Mouse (Mus musculus) neural tube, embryonic 14.5 days (tissue): ENCODE data around the gene Rps21. TPM values are rescaled to one million over a fixed set of nuclear protein-coding genes. Genes with fewer than 3 reads are reported as not detected.

Experiments
- ATAC-seq: fragments of 200-750 bp; cut with Nextera tagmentation; 2 replicates; pipeline ENCODE4 v1.8.0; 2017; ENCODE audit warnings: low read depth, mild to moderate bottlenecking, moderate TSS enrichment, moderate library complexity
- H3K27ac ChIP-seq: fragments of 300-500 bp; sonication (generic); 2 replicates; pipeline ENCODE4 v1.5.1; 2014; ENCODE audit warnings: low read depth, mild to moderate bottlenecking, control low read depth, low read length, moderate library complexity, mixed read lengths
- H3K27me3 ChIP-seq: fragments of 300-500 bp; sonication (generic); 2 replicates; pipeline ENCODE4 v1.6.1; 2014; ENCODE audit warnings: low read length; ENCODE audit not compliant: control insufficient read depth, insufficient read depth
- H3K36me3 ChIP-seq: fragments of 300-500 bp; sonication (generic); 2 replicates; pipeline ENCODE4 v1.6.1; 2014; ENCODE audit warnings: low read length, mixed read lengths; ENCODE audit not compliant: control insufficient read depth, insufficient read depth
- H3K4me1 ChIP-seq: fragments of 300-500 bp; sonication (generic); 2 replicates; pipeline ENCODE4 v1.6.1; 2014; ENCODE audit warnings: low read length; ENCODE audit not compliant: control insufficient read depth, insufficient read depth
- H3K4me2 ChIP-seq: fragments of 300-500 bp; sonication (generic); 2 replicates; pipeline ENCODE4 v1.6.1; 2014; ENCODE audit warnings: mild to moderate bottlenecking, low read depth, low read length, control low read depth
- H3K4me3 ChIP-seq: fragments of 300-500 bp; sonication (generic); 2 replicates; pipeline ENCODE4 v1.5.1; 2014; ENCODE audit warnings: low read depth, low read length, control low read depth, mixed read lengths
- H3K9ac ChIP-seq: fragments of 300-500 bp; sonication (generic); replicated peaks from 2 replicates; pipeline ENCODE4 v1.6.1; 2014; ENCODE audit warnings: low read depth, mild to moderate bottlenecking, control low read depth, low read length, mixed read lengths
- H3K9me3 ChIP-seq: fragments of 300-500 bp; sonication (generic); 2 replicates; pipeline ENCODE4 v1.6.1; 2016; ENCODE audit warnings: low read length; ENCODE audit not compliant: control insufficient read depth
- WGBS: fragments of 180-500 bp; shearing (Covaris S2); extraction: QIAGEN DNeasy Blood & Tissue Kit; methylation state at CpG from one replicate; pipeline ENCODE4 v1.1.7; 2014; 5-methylcytosine and 5-hydroxymethylcytosine counted together
- polyA plus RNA-seq: library from polyadenylated mRNA; unstranded; fragments of >200 nt; fragmentation: Nextera tagmentation; extraction: Ambion mirVana; gene quantifications from 2 replicates; pipeline ENCODE4 v1.2.1, GENCODE M21; 2014

Gene Rps21
- polyA plus RNA-seq, 1 experiment from 2014 or later = 421 TPM

DNA sequence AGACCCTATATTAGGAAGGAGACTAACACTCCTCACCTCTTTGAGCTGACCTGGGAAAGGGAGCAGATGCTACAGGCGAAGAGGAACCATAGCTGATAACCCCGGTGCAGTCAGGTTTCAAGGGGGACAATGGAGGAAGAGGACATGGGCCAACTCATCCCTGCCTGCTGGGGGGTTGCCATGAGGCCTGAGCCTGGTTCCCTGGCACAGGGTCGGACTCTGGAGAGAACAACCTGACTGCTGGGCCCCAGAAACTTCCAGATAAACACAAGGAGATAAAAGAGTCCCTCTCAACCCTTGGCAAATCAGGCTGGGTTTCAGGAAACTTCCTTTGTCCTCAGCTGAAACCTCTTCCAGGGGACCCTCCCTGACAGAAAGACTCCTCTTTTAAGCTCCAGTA lies 38.9 kb upstream of the Rps21 start:
- 86% methylated on average over 3 of the region's 3 CpGs for WGBS
- Histone ChIP-seq H3K4me3 (no peak overlapping the region), H3K4me2 (no peak overlapping the region), H3K9ac (no peak overlapping the region), H3K27ac (peak overlapping the region; percentile 16; the same call in 1 of the 2 replicates), H3K36me3 (no peaks in the 10 kb centered on the region), H3K9me3 (no peaks in the 10 kb centered on the region), H3K27me3 (no peaks in the 10 kb centered on the region; the same call in 1 of the 2 replicates), H3K4me1 (no peaks in the 10 kb centered on the region)
- ATAC-seq = no peak

DNA sequence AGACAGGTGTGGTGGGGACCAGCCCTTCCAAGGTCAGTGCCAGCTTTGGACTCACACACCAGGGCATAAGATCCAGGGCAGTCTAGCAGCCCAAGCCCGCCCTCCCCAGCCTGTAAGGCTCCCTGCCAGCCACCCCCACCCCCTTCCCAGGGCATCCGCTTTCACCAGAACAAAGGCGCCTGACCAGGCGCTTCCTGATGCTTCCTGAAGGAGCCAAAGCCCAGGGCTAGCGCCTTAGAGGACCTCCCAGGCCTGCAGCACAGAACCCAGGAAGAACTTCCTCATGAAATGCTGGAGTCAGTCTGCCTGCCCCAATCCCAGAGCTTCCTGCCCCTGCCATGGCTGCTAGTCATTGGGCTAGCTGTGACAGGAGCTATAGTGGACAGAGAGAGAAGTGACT lies 38.5 kb upstream of the Rps21 start:
- ATAC-seq = no peak
- Histone ChIP-seq H3K9ac (no peak overlapping the region), H3K27ac (peak overlapping the region; percentile 16; the same call in 1 of the 2 replicates), H3K4me2 (no peak overlapping the region), H3K36me3 (no peaks in the 10 kb centered on the region), H3K27me3 (no peaks in the 10 kb centered on the region; the same call in 1 of the 2 replicates), H3K4me3 (no peak overlapping the region), H3K4me1 (no peaks in the 10 kb centered on the region), H3K9me3 (no peaks in the 10 kb centered on the region)
- WGBS = 61% methylated on average over 5 of the region's 5 CpGs

DNA sequence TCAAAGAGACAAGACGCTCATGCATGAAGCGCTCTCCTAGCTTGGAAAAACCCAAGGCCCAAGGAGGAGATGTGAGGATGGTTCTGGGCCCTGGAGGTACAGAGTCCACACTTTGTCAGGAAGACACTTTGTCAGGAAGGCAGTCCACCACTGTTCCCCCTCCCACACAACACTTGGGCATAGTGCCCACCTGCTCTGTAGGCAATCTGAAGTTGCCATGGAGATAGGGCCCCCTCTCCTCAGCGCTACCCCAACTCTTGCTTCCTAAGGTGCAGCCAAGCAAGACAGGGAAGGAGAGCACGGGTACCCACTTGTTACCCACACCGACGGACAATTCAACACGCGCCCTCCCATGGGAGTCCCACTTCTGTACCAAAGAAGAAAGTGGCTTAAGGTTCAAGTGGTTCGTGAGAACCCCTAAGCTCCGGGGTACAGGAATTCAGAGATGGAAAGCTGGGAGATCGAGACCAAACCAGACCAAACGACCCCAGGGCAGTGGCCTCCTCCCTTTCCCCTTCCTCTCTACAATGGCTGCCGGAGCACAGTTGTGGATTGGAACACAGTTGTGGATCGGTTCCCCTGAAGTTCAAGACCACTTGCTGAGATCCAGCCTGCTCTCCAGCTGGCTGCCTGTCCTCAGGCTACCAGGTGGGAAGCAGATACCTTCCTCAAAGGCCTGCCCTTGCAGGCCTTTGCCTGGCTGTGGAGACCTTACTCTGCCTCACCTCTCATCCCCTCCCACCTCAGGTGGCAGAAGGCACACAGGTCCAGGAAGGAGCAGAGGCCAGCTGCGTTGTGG lies 37.8 kb upstream of the Rps21 start:
- H3K4me1 ChIP-seq = no peaks in the 10 kb centered on the region
- peaks cover 2% of the 10 kb centered on the region for H3K27me3 ChIP-seq
- no peak overlapping the region for H3K9ac ChIP-seq
- no peak overlapping the region for H3K4me2 ChIP-seq
- ATAC-seq = no peak
- H3K4me3 ChIP-seq = no peak overlapping the region
- WGBS = 79% methylated on average over 15 of the region's 15 CpGs
- no peaks in the 10 kb centered on the region for H3K36me3 ChIP-seq
- H3K9me3 ChIP-seq = no peaks in the 10 kb centered on the region
- H3K27ac ChIP-seq = no peak overlapping the region

DNA sequence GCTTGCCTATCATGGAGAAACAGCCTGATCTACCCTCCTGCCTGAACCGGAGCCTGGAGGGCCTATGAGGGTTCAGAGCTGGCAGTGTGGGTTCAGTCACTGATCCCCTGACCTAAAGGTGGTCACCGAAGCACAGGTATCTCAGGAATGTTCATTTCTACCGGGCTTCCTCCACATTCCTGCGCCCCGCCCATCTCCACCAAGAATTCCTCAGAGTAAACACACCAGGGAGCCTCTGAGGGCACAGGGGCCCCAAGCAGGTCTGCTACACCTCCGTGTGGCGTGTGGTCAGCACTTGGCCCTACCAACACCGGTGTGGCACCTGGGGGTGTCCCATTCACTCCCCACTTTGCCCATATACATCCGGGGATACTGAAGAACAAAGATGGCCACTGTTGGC lies 37.0 kb upstream of the Rps21 start:
- no peak overlapping the region for H3K4me2 ChIP-seq

DNA sequence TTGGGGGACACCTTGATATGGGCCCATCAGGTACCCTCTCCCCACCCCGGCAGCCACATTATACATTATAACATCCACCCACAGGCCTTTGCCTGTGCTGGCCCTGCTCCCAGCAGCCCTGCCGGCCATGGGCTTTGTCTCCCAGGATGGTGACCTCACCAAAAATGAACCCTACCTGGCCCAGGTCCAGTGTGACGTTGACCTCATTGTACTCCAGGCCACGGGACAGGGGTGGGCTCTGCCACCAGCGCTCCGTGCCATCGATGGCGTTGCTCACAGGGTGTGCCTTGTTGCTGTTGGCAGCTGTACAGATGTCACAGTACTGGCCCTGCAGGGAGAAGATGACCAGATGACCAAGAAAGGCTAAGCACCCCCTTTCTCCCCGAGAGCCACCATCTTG lies 36.1 kb upstream of the Rps21 start:
- H3K9ac ChIP-seq = no peak overlapping the region
- no peaks in the 10 kb centered on the region for H3K9me3 ChIP-seq
- H3K4me2 ChIP-seq = no peak overlapping the region
- ATAC-seq = no peak
- no peaks in the 10 kb centered on the region for H3K36me3 ChIP-seq
- H3K4me3 ChIP-seq = no peak overlapping the region
- H3K27ac ChIP-seq = no peak overlapping the region
- WGBS = 94% methylated on average over 9 of the region's 9 CpGs
- H3K27me3 ChIP-seq = peaks cover 8% of the 10 kb centered on the region
- H3K4me1 ChIP-seq = peaks cover 4% of the 10 kb centered on the region; the same call in 1 of the 2 replicates

More for the DNA sequence above, 37.0 kb upstream of the Rps21 start:
- WGBS = 86% methylated on average over 9 of the region's 9 CpGs
- Histone ChIP-seq H3K9ac (no peak overlapping the region), H3K27ac (no peak overlapping the region), H3K9me3 (no peaks in the 10 kb centered on the region), H3K36me3 (no peaks in the 10 kb centered on the region), H3K4me3 (no peak overlapping the region), H3K4me1 (no peaks in the 10 kb centered on the region), H3K27me3 (peaks cover 8% of the 10 kb centered on the region)
- ATAC-seq = no peak

DNA sequence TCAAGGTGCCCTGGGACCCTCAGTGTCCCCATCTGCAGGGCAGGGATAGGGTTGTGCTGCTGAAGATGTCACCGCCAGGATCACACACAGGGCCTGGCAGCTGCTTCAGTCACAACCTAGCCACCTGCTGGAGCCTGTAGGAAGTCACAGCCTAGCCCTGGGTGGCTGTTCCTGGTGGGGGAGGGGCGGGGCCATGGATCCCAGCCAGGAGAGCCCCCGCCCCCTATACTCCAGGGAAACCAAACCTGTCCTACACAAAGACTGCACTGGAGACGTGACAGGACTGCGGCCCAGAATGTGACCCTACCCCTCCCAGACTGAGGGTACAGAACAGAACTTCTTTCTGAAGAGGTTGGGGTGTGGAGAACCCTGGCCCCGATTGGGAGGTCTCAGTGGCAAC lies 34.9 kb upstream of the Rps21 start:
- ATAC-seq = peak; percentile 32; the same call in 1 of the 2 replicates

DNA sequence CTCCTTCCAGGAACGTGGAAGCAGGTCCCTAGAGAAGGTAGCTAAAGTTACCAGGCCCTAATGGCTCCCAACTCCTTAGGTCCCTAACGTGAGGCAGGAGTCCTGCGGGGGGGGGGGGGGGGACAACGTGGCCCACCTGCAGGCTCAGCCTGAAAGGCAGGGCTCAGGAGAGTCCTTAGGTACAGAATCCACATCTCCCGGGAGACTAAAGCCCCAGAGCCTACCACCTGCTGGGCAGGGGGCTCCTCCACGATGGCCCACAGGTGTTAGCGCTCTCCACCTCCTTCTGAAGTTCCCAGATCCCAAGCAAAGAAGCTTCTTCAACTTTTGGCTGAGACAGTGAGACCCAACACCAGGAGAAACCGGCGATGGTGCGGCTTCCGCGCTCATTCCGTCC lies 32.5 kb upstream of the Rps21 start:
- Histone ChIP-seq H3K9me3 (no peaks in the 10 kb centered on the region), H3K9ac (no peak overlapping the region), H3K27me3 (peaks cover 8% of the 10 kb centered on the region), H3K27ac (no peak overlapping the region), H3K36me3 (no peaks in the 10 kb centered on the region), H3K4me1 (peaks cover 17% of the 10 kb centered on the region; the same call in 1 of the 2 replicates), H3K4me3 (peak overlapping the region; percentile 49; the same call in 1 of the 2 replicates), H3K4me2 (peak overlapping the region; percentile 99)
- 2% methylated on average over 11 of the region's 13 CpGs for WGBS
- no peak for ATAC-seq

More for the DNA sequence above, 34.9 kb upstream of the Rps21 start:
- Histone ChIP-seq H3K4me2 (no peak overlapping the region), H3K4me3 (no peak overlapping the region), H3K36me3 (no peaks in the 10 kb centered on the region), H3K9me3 (no peaks in the 10 kb centered on the region), H3K9ac (no peak overlapping the region), H3K27ac (no peak overlapping the region), H3K4me1 (peaks cover 7% of the 10 kb centered on the region; the same call in 1 of the 2 replicates), H3K27me3 (peaks cover 8% of the 10 kb centered on the region)
- WGBS = 23% methylated on average over 6 of the region's 6 CpGs

DNA sequence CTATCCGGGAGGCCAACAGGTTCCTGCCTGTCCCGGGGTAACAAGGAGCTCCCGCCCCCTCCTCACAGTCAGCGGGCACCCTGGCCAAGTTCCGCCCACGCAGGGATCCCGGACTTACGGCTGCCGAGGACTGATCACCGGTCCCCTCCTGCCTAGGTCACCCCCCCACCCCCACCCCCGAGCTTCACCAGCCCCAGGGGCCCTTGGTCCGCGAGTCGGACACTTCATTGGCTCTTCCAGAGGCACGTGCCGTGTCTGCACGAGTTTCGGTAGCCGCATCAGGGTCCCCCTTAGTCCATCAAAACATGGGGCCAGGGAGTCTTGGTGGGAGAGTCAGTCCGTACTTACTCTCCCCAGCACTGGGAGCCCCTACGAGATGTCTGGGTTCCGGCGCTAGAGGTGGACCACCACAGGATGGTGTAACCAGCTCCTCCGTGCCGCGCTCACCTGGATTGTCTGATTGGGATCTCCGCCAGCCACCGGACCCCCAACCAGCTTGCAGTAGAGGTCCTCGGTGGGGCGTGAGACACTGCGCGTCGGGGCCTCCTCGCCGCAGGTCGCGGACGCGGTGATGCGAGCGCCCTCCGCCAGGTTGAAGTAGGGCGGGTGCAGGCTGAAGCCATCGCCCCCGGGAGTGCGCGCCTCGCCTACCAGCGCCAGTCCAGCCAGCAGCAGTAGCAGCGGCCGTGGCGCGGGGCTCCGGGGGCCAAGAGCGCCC lies 32.0 kb upstream of the Rps21 start:
- peak; percentile 32 for ATAC-seq
- Histone ChIP-seq H3K4me1 (peaks cover 17% of the 10 kb centered on the region; the same call in 1 of the 2 replicates), H3K9ac (peak overlapping the region; percentile 53), H3K36me3 (no peaks in the 10 kb centered on the region), H3K27ac (no peak overlapping the region), H3K27me3 (peaks cover 8% of the 10 kb centered on the region), H3K9me3 (no peaks in the 10 kb centered on the region), H3K4me2 (peak overlapping the region; percentile 99), H3K4me3 (peak overlapping the region; percentile 49)
- WGBS = under 1% methylated on average over 48 of the region's 55 CpGs
